Mouse (Mus musculus) myocyte (in vitro differentiated cells): ENCODE results near the gene Asic2. TPM values are rescaled to one million over a fixed set of nuclear protein-coding genes. Genes with fewer than 3 reads are reported as not detected.

Experiments
- H3K27me3 ChIP-seq: one replicate; pipeline ENCODE4 v1.6.1; 2011; ENCODE audit not compliant: control insufficient read depth, insufficient read depth, insufficient read length
- H3K36me3 ChIP-seq: one replicate; pipeline ENCODE4 v1.6.1; 2011; ENCODE audit not compliant: control insufficient read depth, insufficient read depth
- H3K4me2 ChIP-seq: one replicate; pipeline ENCODE4 v1.6.1; 2011; ENCODE audit warnings: low read depth, control low read depth
- H3K4me3 ChIP-seq: one replicate; pipeline ENCODE4 v1.5.1; 2011; ENCODE audit warnings: mild to moderate bottlenecking, control low read depth, moderate library complexity
- H3K79me2 ChIP-seq: one replicate; pipeline ENCODE4 v1.6.1; 2011; ENCODE audit not compliant: control insufficient read depth, insufficient read depth
- H3ac ChIP-seq: one replicate; pipeline ENCODE4 v1.6.1; 2011; ENCODE audit not compliant: control insufficient read depth, insufficient read length
- CEBPB ChIP-seq: IDR thresholded peaks from 2 replicates; pipeline ENCODE4 v1.6.1; 2011; ENCODE audit warnings: mild to moderate bottlenecking, moderate library complexity; ENCODE audit not compliant: poor library complexity, insufficient read depth, severe bottlenecking
- E2F4 ChIP-seq: IDR thresholded peaks from one replicate; pipeline ENCODE4 v1.6.1; 2011; ENCODE audit warnings: mild to moderate bottlenecking, control low read depth, moderate library complexity; ENCODE audit not compliant: insufficient read depth
- MAX ChIP-seq: IDR thresholded peaks from one replicate; pipeline ENCODE4 v1.6.1; 2011; ENCODE audit warnings: low read depth, mild to moderate bottlenecking, control low read depth
- MYOD1 ChIP-seq, 3 experiments: IDR thresholded peaks; one replicate each; pipeline ENCODE4 v1.6.1; 2011; ENCODE audit warnings: control low read depth in 2 of 3, low read depth in 2 of 3, mild to moderate bottlenecking in 2 of 3, moderate library complexity in 1 of 3; ENCODE audit not compliant: insufficient read length in 2 of 3, control insufficient read depth in 1 of 3
- MYOG ChIP-seq, 3 experiments: IDR thresholded peaks; one replicate each; pipeline ENCODE4 v1.6.1; 2011; ENCODE audit warnings: control low read depth in 2 of 3, low read depth in 2 of 3, mild to moderate bottlenecking in 2 of 3; ENCODE audit not compliant: insufficient read length in 2 of 3, control insufficient read depth in 1 of 3, insufficient read depth in 1 of 3
- POLR2A ChIP-seq: IDR thresholded peaks from one replicate; pipeline ENCODE4 v1.6.1; 2011; ENCODE audit warnings: low read depth, mild to moderate bottlenecking, control low read depth, moderate library complexity; ENCODE audit not compliant: insufficient read length
- POLR2AphosphoS2 ChIP-seq: IDR thresholded peaks from one replicate; pipeline ENCODE4 v1.6.1; 2011; ENCODE audit warnings: low read depth, control low read depth; ENCODE audit not compliant: insufficient read length
- REST ChIP-seq: IDR thresholded peaks from one replicate; pipeline ENCODE4 v1.6.1; 2011; ENCODE audit warnings: mild to moderate bottlenecking, control low read depth, moderate library complexity; ENCODE audit not compliant: insufficient read depth, insufficient read length
- SRF ChIP-seq: IDR thresholded peaks from one replicate; pipeline ENCODE4 v1.6.1; 2011; ENCODE audit warnings: low read depth; ENCODE audit not compliant: control insufficient read depth, insufficient read length
- TCF12 ChIP-seq: IDR thresholded peaks from one replicate; pipeline ENCODE4 v1.6.1; 2011; ENCODE audit warnings: mild to moderate bottlenecking, control low read depth; ENCODE audit not compliant: poor library complexity, insufficient read depth, severe bottlenecking
- TCF3 ChIP-seq: IDR thresholded peaks from one replicate; pipeline ENCODE4 v1.6.1; 2011; ENCODE audit warnings: low read depth, control low read depth; ENCODE audit not compliant: insufficient read length
- USF1 ChIP-seq: IDR thresholded peaks from one replicate; pipeline ENCODE4 v1.6.1; 2011; ENCODE audit warnings: low read depth, mild to moderate bottlenecking, control low read depth, moderate library complexity
- polyA plus RNA-seq: library from polyadenylated mRNA; unstranded; fragments of >200 nt; fragmentation: generic; extraction: Trizol; gene quantifications from one replicate; pipeline ENCODE4 v1.2.1, GENCODE M21; 2012; ENCODE audit warnings: missing spikeins

Asic2 gene
- polyA plus RNA-seq, 1 experiment = not detected

DNA sequence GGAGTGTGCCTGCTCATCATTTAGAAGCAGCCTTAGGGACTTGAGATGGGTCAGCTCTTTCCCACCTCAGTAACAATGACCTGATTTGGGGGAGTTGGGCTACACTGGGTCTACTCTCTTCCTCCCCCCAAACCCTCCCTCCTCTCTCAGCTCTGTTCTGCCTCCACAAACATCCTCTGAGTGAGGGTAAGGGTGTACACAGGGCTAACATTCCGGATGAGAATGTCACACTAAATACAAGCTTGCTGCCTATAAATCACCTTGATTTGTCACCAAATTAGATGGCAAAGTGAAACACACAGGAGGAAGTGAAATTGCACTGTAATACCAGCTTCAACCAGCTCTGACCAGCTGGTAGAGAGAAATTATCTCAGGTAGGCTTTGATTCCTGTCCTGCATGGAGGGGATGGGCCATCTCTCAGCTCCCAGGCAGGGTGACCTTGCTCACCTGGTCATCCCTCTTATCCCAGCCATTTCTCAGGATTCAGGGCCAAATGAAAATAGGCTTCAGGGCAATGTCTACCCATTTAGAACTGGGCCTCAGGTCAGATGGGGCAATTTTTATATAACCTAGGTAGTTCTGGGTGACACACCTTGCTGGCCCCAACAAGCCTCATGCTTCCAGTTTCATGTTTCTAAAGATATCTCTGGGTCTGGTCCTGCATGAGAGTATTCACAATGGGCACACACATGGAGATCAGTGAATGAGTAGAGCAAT, 120.3 kb downstream of the Asic2 start:
- no peaks in the 10 kb centered on the region for H3K79me2 ChIP-seq
- H3K27me3 ChIP-seq = no peaks in the 10 kb centered on the region
- no peak overlapping the region for H3ac ChIP-seq
- H3K4me3 ChIP-seq = no peak overlapping the region
- H3K36me3 ChIP-seq = no peaks in the 10 kb centered on the region
- TF ChIP-seq USF1 = no peak
- TF ChIP-seq E2F4 = no peak
- no peak for TF ChIP-seq REST
- no peak for TF ChIP-seq POLR2A
- TF ChIP-seq SRF = no peak
- no peak for TF ChIP-seq TCF3
- TF ChIP-seq CEBPB = no peak
- no peak for TF ChIP-seq TCF12
- TF ChIP-seq MYOG (IDR thresholded peaks at IDR 0.05; ENCODE audit: control insufficient read depth in 1 of 3, insufficient read depth in 1 of 3, insufficient read length in 2 of 3, low read depth in 2 of 3) = no peak
- no peak for TF ChIP-seq MYOD1 (IDR thresholded peaks at IDR 0.05; ENCODE audit: control insufficient read depth in 1 of 3, insufficient read length in 2 of 3, low read depth in 2 of 3)
- TF ChIP-seq MAX = no peak
- TF ChIP-seq POLR2AphosphoS2 = no peak
- no peak overlapping the region for H3K4me2 ChIP-seq

DNA sequence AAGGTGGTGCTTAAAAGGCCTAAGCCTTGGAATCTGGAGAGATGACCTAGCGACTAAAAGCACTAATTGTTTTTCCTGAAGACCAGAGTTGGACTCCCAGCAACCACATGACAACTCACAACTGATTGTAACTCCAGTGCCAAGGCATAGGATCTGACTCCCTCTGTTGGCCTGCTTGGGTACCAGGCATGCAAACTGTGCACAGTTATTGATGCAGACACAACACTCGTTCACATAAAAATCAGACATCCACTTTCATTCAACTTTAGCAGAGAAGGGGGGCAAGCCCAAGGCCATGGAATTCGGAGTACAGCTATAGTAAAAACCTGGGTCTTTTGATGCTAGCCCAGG, 122.6 kb downstream of the Asic2 start:
- TF ChIP-seq SRF (no peak), TCF3 (no peak), POLR2A (no peak)
- Histone ChIP-seq H3K27me3 (no peaks in the 10 kb centered on the region), H3K4me2 (no peak overlapping the region), H3K79me2 (no peaks in the 10 kb centered on the region), H3K4me3 (no peak overlapping the region), H3ac (no peak overlapping the region), H3K36me3 (no peaks in the 10 kb centered on the region)

- H3K27me3 ChIP-seq = no peaks in the 10 kb centered on the region
- peak overlapping the region; percentile 12 for H3K4me2 ChIP-seq
- no peaks in the 10 kb centered on the region for H3K36me3 ChIP-seq
- no peak overlapping the region for H3ac ChIP-seq
- no peaks in the 10 kb centered on the region for H3K79me2 ChIP-seq
- H3K4me3 ChIP-seq = no peak overlapping the region
- no peak for TF ChIP-seq MAX
- no peak for TF ChIP-seq CEBPB
- no peak for TF ChIP-seq REST
- no peak for TF ChIP-seq POLR2A
- TF ChIP-seq TCF3 = no peak
- no peak for TF ChIP-seq SRF
- TF ChIP-seq USF1 = no peak
- no peak for TF ChIP-seq TCF12
- no peak for TF ChIP-seq POLR2AphosphoS2
- no peak for TF ChIP-seq MYOD1 (IDR thresholded peaks at IDR 0.05; ENCODE audit: control insufficient read depth in 1 of 3, insufficient read length in 2 of 3, low read depth in 2 of 3)
- no peak for TF ChIP-seq MYOG (IDR thresholded peaks at IDR 0.05; ENCODE audit: control insufficient read depth in 1 of 3, insufficient read depth in 1 of 3, insufficient read length in 2 of 3, low read depth in 2 of 3)
- no peak for TF ChIP-seq E2F4
Observed at GRCm38 (mm10) chr11:81845010-81845685, 123.1 kb downstream of the Asic2 start.

DNA sequence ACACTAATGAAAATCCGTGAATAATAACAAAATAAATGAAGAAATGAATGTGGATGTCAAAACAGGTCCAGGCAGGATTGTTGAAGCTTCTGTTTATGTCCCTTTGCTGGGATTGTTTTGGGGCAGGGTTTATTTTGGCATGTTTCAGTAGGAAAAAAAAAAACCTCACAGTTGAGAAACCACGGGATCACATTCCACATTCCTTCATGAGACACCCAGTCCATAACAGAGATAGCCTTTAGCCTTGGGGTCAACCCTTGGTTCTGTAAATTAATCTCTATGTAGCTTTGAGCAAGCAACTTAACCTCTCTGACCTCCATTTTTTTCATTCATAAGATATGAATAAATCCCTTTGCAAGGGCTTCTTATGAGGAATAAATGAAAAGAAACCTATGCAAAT, 127.3 kb downstream of the Asic2 start:
- TF ChIP-seq POLR2AphosphoS2 (no peak), USF1 (no peak), MYOD1 (IDR thresholded peaks at IDR 0.05; ENCODE audit: control insufficient read depth in 1 of 3, insufficient read length in 2 of 3, low read depth in 2 of 3) (no peak), REST (no peak), POLR2A (no peak), SRF (no peak), E2F4 (no peak), MYOG (IDR thresholded peaks at IDR 0.05; ENCODE audit: control insufficient read depth in 1 of 3, insufficient read depth in 1 of 3, insufficient read length in 2 of 3, low read depth in 2 of 3) (no peak), CEBPB (no peak), TCF3 (no peak), TCF12 (no peak), MAX (no peak)
- no peak overlapping the region for H3ac ChIP-seq
- H3K79me2 ChIP-seq = no peaks in the 10 kb centered on the region
- H3K27me3 ChIP-seq = no peaks in the 10 kb centered on the region
- H3K36me3 ChIP-seq = no peaks in the 10 kb centered on the region
- H3K4me3 ChIP-seq = no peak overlapping the region
- no peak overlapping the region for H3K4me2 ChIP-seq
